Comparison of ENCODE assay signal across 19 mouse cellular contexts in the genomic region with DNA sequence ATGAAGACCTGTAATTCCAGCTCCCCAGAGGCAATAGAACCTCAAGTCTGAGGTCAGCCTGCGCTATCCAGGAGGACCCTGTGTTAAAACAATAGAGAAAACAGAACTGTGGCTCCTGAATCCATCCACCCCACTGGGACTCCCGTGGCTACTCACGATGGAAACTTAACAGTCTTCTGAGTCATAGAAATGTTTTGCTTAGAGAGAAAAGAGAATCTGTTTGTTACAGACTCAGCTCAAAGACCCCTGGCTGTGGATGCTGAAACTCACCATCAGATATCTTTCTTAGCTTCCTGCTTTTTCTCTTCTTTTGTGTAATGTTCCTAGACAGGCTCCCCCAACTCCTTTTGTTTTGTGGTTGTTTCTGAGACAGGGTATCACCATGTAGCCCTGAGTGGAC. TPM values are rescaled to one million over a fixed set of nuclear protein-coding genes. Genes with fewer than 3 reads are reported as not detected.
"Had no signal": no experiment of that assay in that cellular context is flagged by ENCODE, and none has a peak within 500 bp of the region (broad histone marks: within the 10 kb centered on the region; RNA-seq: fewer than 3 reads in every experiment).

No protein-coding gene starts in this region.

- DNase-seq: retina, postnatal 1 day; right cerebral cortex, adult 18-20 months; right cerebral cortex, postnatal 14 days; right cerebral cortex, postnatal 25 days; right cerebral cortex, postnatal 4 days; spleen, adult 18-20 months; thymus, adult 18-20 months; thymus, adult 2 months; thymus, postnatal 14 days; thymus, postnatal 25 days; thymus, postnatal 36 days; thymus, postnatal 4 days had no signal

- H3K27me3 ChIP-seq: neural tube, embryonic 13.5 days; neural tube, embryonic 15.5 days; stomach, embryonic 15.5 days had no signal

- H3K9me3 ChIP-seq: neural tube, embryonic 13.5 days; neural tube, embryonic 15.5 days; stomach, embryonic 15.5 days had no signal

- H3K9ac ChIP-seq: neural tube, embryonic 13.5 days; neural tube, embryonic 15.5 days; stomach, embryonic 15.5 days had no signal

- H3K4me3 ChIP-seq: neural tube, embryonic 13.5 days; neural tube, embryonic 15.5 days; stomach, embryonic 15.5 days had no signal

- H3K4me2 ChIP-seq: neural tube, embryonic 13.5 days; neural tube, embryonic 15.5 days; stomach, embryonic 15.5 days had no signal

- H3K4me1 ChIP-seq: neural tube, embryonic 13.5 days; neural tube, embryonic 15.5 days; stomach, embryonic 15.5 days had no signal

- H3K27ac ChIP-seq: neural tube, embryonic 13.5 days; neural tube, embryonic 15.5 days; stomach, embryonic 15.5 days; stomach, postnatal 0 days had no signal

RNA-seq across cellular contexts. Expression of gene Slc18b1, which starts 7.9 kb away (rescaled TPM):
- total RNA-seq: neutrophil, adult 5-6 weeks had no signal

RNA-seq across cellular contexts. Expression of gene Vnn3, which starts 46.6 kb away (rescaled TPM):
- polyA plus RNA-seq: neural tube, embryonic 13.5 days; neural tube, embryonic 14.5 days; neural tube, embryonic 15.5 days; stomach, embryonic 14.5 days had no signal
